Mouse (Mus musculus) forelimb bud, embryonic 11.5 days (tissue): ENCODE results near the gene Rab5b.
"Not testable (repeated sequence)": the region's sequence is repeated elsewhere in the genome, so short reads cannot be mapped to it uniquely, and the experiment has no call there.

Source experiments
- DNase-seq: peaks from one replicate; pipeline ENCODE4 v3.0.0-alpha.2; 2012; ENCODE audit warnings: low read depth, low spot score

Rab5b gene

DNA sequence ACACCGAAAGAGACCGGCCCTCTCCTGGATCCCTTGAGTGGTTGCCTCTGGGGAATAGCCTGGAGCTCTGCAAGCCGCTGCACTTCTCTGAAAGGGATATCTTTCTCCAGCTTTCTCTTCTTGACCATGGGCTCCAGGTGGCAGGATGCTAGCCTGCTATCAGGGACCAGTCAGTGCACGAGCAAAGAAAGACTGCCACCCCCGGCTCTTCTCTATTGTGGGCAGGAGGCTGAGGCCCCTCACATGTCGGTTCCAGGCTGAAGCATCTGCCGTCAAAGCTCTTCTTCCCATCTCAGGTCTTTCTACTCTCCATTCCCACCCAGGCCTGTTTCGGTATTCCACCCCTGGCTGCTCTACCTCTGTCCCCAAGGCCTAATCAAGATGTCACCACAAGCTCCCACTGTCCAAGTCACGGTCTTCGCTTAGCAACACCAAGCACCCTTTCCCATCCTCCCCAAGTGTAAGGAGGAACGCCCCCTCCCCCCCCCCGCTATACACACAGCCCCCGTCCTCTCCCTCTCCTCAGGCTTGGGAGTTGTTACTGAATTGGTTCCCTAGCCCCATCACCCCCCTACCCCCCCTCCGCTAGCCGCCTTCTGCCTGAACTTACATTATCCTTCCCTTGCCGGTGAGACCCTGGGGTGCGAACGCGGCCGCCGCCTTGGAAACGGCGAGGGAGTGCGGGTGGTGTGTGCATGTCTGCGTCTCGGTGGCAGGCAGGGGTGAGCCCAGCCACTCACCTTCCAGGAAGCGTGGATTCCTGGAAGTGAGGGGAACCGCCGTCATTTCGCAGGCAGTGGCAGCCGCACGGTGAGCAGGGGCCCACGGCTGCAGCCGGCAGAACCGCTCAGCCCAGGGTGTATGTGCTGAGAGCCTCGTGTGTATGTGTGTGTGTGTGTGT lies 50.7 kb downstream of the Rab5b start, which contains the start of gene Ikzf4:
Ikzf4 (minus strand) TSS at position 881 of the 901 bp plus-strand sequence.
- peak; percentile 57 for DNase-seq

DNA sequence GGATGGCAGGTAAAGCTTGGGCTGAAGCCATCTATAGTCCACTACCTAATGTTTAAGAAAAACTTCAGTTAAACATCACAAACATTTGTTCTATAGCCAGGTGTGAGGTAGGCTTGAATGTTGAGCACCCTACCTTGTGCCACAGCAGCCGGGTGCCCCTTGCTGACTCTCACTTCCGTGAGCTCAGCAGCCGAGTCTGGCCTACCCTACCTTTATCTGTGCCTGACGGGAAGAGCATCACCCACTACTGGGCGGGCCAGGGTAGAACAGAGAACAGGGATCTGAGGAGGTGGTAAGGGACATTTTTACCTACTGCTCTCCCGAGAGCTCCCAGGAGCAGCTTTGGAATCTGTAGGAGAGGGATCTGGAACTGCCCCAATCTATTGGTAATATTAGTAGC lies 53.3 kb downstream of the Rab5b start:
- DNase-seq = no peak

DNA sequence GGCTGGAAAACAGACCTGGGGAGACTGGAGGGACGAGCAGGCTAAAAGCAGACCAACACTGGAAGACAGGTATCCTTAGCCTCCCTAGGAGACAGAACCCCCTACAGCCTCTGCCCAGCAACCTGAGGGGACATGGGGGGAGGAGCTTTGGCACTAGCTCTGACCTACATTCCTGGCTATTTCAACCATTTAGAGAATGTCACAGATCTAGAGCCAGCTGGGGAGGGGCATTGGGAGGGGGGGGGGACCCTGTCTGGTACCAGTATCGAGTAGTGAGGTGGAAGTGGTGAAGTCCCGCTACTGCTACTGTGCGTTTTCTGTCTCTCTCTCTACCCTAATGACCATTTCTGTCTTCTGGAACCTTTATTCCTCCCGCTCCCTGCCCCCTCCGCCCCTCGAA lies 54.2 kb downstream of the Rab5b start:
- DNase-seq = no peak

DNA sequence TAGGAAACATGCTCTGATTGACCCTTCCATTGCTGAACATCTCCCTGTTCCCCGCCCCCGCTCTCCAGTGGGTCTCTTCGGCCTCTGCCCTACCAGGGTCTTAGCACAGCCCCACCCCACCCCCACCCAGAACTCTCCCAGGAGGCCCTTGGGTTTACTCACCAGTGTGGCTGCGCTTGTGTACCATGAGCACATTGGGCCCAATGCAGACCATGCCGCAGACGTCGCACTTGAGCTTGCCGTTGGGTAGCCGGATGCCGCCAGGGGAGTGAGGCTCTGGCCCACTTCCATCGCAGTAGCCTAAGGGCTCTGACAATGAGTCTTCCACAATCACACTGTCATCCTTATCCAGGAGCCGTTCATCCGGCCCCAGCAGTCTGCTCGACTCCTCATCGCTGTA lies 55.2 kb downstream of the Rab5b start:
- DNase-seq = no peak

DNA sequence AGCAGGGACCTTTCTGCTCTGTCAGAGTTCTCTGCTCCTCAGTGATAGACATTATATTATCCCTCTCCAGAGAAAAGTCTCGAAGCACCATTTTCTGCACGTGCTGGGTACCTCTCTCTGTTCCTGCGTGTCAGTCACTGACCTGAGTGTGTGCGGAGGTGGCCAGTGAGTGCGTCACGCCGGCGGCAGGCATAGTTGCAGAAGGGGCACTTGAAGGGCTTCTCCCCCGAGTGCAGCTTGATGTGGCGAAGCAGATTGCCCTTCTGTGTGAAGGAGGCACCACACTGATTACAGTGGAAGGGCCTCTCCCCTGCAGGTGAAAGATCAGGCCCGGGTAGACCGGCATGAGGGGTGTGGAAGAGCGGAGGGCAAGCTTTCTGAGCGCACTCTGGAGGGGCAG lies 56.1 kb downstream of the Rab5b start:
- DNase-seq = no peak

DNA sequence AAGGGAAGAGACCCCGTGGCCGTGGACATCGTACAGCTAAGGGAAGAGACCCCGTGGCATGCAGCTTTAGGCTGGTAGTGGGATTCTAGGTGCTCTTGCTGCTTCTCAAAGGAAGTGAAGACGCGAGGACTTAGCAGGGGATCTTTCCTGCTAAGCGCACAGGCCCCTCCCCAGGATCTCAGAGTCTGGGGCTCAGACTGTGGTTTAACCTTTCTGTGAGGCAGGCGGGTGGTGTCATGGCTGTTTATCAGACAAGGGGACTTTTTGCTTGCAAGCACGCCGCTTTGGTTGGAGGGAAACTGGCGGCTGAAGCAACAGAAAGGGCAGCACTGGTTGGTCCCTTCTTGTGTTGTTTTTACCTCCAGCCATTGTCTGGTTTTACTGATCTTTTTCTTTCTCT lies 59.1 kb downstream of the Rab5b start:
- no peak for DNase-seq

DNA sequence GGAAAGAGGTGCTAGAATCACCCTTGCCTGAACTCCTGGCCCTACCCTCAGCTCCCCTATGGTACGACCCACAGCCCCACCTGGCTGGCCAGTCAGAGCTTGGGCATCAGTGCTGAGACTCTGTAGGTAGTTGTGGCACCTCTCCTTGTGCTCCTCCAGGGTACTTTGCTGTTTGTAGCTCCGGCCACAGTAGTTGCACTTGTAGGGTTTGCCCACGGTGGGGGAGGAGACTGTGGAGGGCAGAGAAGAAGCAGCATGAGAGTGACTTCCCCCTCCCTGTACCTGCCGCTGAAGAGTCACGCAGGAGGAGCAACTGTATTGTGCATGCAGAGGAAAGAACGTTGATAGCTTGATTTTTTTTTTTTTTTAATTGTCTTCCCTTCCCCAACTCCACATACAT lies 59.5 kb downstream of the Rab5b start:
- DNase-seq = no peak

DNA sequence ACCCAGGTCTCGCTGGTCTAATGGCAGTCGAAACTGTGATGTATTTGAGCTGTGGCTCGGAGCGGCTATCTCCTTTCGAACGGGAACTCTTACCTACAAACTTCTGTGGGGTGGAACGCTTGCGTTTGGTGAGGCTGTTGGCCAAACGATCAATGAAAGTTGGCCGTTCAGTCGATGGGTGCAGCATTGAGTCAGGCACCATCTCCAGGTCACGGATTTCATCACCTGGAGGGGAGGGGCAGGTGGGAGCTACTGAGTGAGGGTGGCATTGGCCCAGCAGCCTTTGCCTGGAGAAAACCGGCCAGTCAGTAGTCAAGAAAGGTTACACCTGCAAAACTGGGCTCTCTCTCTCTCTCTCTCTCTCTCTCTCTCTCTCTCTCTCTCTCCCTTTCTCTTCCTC lies 60.4 kb downstream of the Rab5b start:
- DNase-seq = no peak

DNA sequence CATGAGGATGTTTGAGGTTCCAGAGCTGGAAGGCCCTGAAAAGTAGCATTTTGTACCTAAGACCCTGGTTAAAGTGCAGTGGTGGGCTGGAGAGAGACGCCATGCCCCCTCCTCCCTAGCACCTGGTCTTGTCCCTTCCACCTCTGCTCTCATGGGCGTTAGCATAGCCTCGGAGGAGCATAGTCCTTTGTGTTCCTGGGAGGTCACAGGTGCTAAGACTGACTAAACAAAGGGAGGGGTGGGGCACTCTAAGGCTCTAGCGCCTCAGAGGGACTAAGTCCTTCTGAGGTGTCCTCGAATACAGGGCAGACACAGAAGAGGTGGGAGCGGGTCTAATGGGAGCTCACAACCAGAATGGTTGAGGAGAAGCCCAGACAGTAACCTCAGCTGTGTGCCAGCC lies 64.5 kb downstream of the Rab5b start:
- DNase-seq = no peak

DNA sequence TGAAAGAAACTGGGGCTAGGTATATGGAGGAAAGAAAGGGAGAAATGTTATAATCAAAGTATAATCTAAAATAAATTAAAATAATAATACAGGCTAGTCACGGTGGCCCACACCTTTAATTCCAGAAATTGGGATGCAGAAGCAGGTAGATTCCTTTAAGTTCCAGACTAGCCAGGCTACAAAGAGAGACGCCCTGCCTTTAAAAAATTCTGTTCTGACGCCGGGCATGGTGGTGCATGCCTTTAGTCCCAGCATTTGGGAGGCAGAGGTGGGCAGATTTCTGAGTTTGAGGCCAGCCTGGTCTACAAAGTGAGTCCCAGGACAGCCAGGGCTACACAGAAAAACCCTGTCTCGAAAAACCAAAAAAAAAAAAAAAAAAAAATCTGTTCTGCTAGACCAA lies 65.8 kb downstream of the Rab5b start:
- DNase-seq = not testable (repeated sequence)

DNA sequence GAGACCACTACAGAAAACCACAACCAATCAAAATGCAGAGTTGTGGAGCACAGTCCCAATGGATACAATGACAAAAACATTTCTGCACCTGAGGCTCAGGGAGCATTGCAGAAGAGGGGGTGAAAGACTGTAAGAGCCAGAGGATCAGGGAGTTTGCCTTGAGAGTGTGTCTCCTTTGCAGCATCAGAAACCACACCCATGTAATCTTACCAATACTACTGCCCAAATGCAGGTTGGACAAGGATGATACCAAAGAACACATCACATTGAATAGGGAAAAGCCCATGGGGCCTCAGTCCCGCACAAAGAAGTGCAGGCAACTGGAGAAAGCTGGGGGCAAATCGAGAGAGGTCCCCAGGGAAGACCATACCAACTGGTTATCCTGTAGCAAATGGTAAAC lies 66.3 kb downstream of the Rab5b start:
- no peak for DNase-seq

DNA sequence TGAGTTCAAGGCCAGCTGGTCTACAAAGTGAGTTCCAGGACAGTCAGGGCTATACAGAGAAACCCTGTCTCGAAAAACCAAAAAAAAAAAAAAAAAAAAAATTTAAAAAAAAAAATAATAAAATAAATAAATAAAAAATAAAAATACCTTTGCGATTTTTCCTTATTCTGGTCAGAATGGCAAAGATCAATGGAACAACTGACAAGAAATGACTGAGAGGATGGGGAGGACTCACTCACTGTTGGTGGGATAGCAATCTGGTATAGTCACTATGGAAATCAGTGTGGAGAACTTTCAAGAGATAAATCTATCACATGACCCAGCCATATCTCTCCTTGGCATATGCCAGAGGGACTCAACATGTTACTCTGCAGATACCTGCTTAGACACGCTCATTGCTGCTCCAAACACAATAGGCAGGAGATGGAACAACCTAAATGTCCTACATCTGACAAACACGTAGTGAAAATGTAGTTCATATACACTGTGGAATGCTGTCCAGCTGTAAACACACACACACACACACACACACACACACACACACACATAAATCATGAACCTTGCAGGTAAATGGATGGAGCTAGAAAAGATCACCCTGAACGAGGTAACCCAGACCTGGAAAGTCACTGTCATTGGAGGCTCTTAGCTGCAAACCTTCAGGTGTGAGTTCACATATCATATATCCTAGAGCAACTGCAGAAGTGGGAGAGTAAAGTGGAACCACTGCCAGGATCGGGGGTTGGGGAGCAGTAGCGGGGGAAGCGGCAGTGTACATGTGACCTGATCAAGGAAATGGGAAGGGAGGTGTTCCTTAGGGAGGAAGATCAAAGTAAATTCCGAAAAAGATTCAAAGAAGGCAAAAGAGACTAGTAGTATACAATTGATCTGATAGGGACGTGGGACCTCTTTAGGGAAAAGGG lies 68.4 kb downstream of the Rab5b start:
- no peak for DNase-seq
